Mouse (Mus musculus): ENCODE measurements at regions not wholly inside any gene's neighbourhood (a gene's known extent, or its start where the extent isn't known, plus 50 kb on each side); places are given as distances from the start of the nearest gene placed in this dataset.
A peak's percentile ranks its signal among the peaks of the same experiment; 100 is the strongest.

- DNase-seq = no peak
Measured at GRCm38 (mm10) chr13:5229476-5229875, 620.5 kb upstream of the Akr1e1 start.

- DNase-seq = no peak
Measured at GRCm38 (mm10) chr13:5234232-5234631, 625.3 kb upstream of the Akr1e1 start.

GRCm38 (mm10) chr13:5235391-5235790, 625.9 kb upstream of the Klf6 start:
- no peak for DNase-seq

GRCm38 (mm10) chr13:5240541-5240940, 620.7 kb upstream of the Klf6 start:
- no peak for DNase-seq

- DNase-seq = no peak
Measured at GRCm38 (mm10) chr13:5242782-5243181, 618.5 kb upstream of the Klf6 start.

- no peak for DNase-seq
Measured at GRCm38 (mm10) chr13:5248671-5249391, 612.5 kb upstream of the Klf6 start.

GRCm38 (mm10) chr13:5257891-5258660, 603.2 kb upstream of the Klf6 start:
- DNase-seq = no peak

- no peak for DNase-seq
Measured at GRCm38 (mm10) chr13:5259760-5260159, 601.5 kb upstream of the Klf6 start.

- no peak for DNase-seq
Measured at GRCm38 (mm10) chr13:5272506-5273192, 588.6 kb upstream of the Klf6 start.

GRCm38 (mm10) chr13:5276564-5276963, 584.7 kb upstream of the Klf6 start:
- no peak for DNase-seq

- DNase-seq = no peak
Measured at GRCm38 (mm10) chr13:5289753-5290449, 571.4 kb upstream of the Klf6 start.

GRCm38 (mm10) chr13:5302141-5302540, 559.1 kb upstream of the Klf6 start:
- peak; percentile 3 for DNase-seq

GRCm38 (mm10) chr13:5306688-5307087, 554.6 kb upstream of the Klf6 start:
- peak; percentile 5 for DNase-seq

- no peak for DNase-seq
Measured at GRCm38 (mm10) chr13:5313297-5313696, 548.0 kb upstream of the Klf6 start.

GRCm38 (mm10) chr13:5315011-5315410, 546.3 kb upstream of the Klf6 start:
- DNase-seq = no peak

- no peak for DNase-seq
Measured at GRCm38 (mm10) chr13:5317941-5318856, 543.1 kb upstream of the Klf6 start.

GRCm38 (mm10) chr13:5345712-5346111, 515.6 kb upstream of the Klf6 start:
- DNase-seq = peak; percentile 2

GRCm38 (mm10) chr13:5347503-5348469, 513.5 kb upstream of the Klf6 start:
- DNase-seq = peak; percentile 25

GRCm38 (mm10) chr13:5367058-5367797, 494.1 kb upstream of the Klf6 start:
- DNase-seq = no peak

Data from adrenal gland, postnatal 10 days (tissue).